Mouse (Mus musculus) brain, embryonic 18.5 days (tissue): ENCODE results near the gene Lgr5.

Experiments
- DNase-seq: peaks from one replicate; pipeline ENCODE4 v3.0.0-alpha.2; 2012; ENCODE audit warnings: low read depth, low spot score

Lgr5 gene

DNA sequence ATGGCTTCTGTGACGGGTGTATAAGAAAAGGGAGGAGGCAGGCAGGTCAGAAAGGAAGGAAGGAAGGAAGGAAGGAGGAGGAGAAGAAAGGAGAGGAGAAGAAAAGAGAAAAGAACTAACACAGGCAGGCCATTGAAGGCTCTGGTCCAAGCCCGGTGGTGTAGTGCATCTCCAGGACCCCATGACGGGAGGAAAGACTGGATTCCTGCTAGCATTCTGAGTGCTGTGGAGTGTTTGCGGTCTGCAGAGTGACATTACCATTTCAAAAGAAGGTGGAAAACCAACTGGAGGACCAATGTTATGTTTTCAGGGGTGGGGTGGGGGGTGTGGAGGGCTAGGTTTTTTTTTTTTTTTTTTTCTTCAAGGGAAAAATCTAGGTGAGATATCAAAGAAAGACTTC, 165.6 kb downstream of the Lgr5 start:
- no peak for DNase-seq

DNA sequence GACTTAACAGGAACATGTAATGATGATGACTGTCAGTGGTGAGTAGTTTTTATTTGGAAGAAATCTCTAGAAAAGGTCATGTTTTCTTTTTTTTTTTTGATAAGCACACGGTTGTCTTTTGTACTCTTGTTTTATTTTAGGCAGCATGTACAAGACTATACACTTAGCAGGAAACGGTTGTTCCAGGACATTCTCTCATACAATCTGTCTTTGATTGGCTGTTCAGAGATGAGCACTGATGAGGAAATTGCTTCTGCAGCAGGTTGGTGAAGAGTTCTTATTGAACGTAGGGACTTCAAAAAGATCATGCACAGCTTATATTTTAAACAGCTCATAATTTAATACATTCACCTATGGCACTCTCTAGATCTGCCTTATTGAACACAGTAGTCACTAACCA, 173.5 kb downstream of the Lgr5 start:
- no peak for DNase-seq

DNA sequence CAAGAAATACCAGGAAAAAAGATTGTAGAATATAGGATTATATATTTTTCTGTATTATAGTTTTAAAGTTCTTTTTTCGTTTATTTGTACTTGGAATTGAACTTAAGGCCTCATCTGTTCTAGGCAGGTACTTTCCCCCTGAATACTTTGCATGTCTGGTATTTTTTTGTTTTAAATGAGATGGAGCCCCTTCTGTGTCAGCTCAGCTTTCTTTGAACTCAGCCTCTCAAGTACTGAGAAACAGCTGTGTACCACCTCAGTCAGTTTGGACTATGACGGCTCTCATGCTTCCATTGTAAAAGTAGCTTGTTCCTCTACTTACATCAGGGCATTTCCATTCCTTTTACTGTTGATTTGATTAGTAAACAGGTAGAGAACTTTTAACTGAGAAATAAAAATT, 174.1 kb downstream of the Lgr5 start:
- DNase-seq = no peak

DNA sequence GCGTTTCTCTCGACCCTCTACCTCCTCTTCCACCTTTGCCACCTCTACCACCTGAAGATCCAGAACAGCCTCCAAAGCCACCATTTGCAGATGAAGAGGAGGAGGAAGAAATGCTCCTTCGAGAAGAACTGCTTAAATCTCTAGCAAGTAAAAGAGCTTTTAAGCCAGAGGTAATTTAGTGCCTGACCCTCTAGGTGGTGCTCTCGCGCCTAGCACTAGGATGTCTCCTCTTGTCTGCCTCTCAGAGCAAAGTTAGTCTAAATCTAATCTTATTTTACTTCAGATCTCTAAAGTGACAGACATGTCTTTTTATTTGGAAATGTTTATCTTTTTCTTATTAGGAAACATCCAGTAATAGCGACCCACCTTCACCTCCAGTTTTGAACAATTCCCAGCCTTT, 181.2 kb downstream of the Lgr5 start:
- peak; percentile 36 for DNase-seq
